Mouse (Mus musculus) heart, embryonic 16.5 days (tissue): Measurements from ENCODE around the gene Ephb1. TPM values are rescaled to one million over a fixed set of nuclear protein-coding genes. Genes with fewer than 3 reads are reported as not detected.

ENCODE experiments used
- ATAC-seq: fragments of 200-750 bp; cut with Nextera tagmentation; replicated peaks from 2 replicates; pipeline ENCODE4 v1.8.0; 2017; ENCODE audit warnings: moderate number of reproducible peaks; ENCODE audit not compliant: insufficient read depth, low FRiP score; ENCODE audit errors: extremely low read depth
- H3K27ac ChIP-seq: fragments of 300-500 bp; sonication (generic); 2 replicates; pipeline ENCODE4 v1.5.1; 2014; ENCODE audit warnings: mild to moderate bottlenecking, low read length, control low read depth, moderate library complexity
- H3K27me3 ChIP-seq: fragments of 300-500 bp; sonication (generic); 2 replicates; pipeline ENCODE4 v1.6.1; 2014; ENCODE audit warnings: low read length, mixed read lengths; ENCODE audit not compliant: control insufficient read depth, insufficient read depth
- H3K36me3 ChIP-seq: fragments of 300-500 bp; sonication (generic); 2 replicates; pipeline ENCODE4 v1.6.1; 2014; ENCODE audit not compliant: control insufficient read depth, insufficient read depth
- H3K4me1 ChIP-seq: fragments of 300-500 bp; sonication (generic); 2 replicates; pipeline ENCODE4 v1.6.1; 2014; ENCODE audit warnings: low read length, mixed read lengths; ENCODE audit not compliant: control insufficient read depth, insufficient read depth
- H3K4me2 ChIP-seq: fragments of 300-500 bp; sonication (generic); 2 replicates; pipeline ENCODE4 v1.6.1; 2014; ENCODE audit warnings: low read depth, mild to moderate bottlenecking, control low read depth, low read length
- H3K4me3 ChIP-seq: fragments of 300-500 bp; sonication (generic); 2 replicates; pipeline ENCODE4 v1.5.1; 2014; ENCODE audit warnings: mild to moderate bottlenecking, control low read depth, low read length
- H3K9ac ChIP-seq: fragments of 300-500 bp; sonication (generic); 2 replicates; pipeline ENCODE4 v1.6.1; 2014; ENCODE audit warnings: low read length, control low read depth
- H3K9me3 ChIP-seq: fragments of 300-500 bp; sonication (generic); replicated peaks from 2 replicates; pipeline ENCODE4 v1.6.1; 2016; ENCODE audit warnings: low read length; ENCODE audit not compliant: control insufficient read depth
- WGBS: fragments of 180-500 bp; shearing (Covaris S2); extraction: QIAGEN DNeasy Blood & Tissue Kit; methylation state at CpG from one replicate; pipeline ENCODE4 v1.1.7; 2014; 5-methylcytosine and 5-hydroxymethylcytosine counted together
- polyA plus RNA-seq: library from polyadenylated mRNA; unstranded; fragments of >200 nt; fragmentation: Nextera tagmentation; extraction: Ambion mirVana; gene quantifications from 2 replicates; pipeline ENCODE4 v1.2.1, GENCODE M21; 2015

The Ephb1 gene
- polyA plus RNA-seq, 1 experiment from 2014 or later = 1.1 TPM

GRCm38 (mm10) chr9:102288356-102288755, 66.1 kb downstream of the Ephb1 start:
- no peak overlapping the region for H3K4me3 ChIP-seq
- H3K9ac ChIP-seq = no peak overlapping the region
- H3K27ac ChIP-seq = no peak overlapping the region
- no peaks in the 10 kb centered on the region for H3K4me1 ChIP-seq
- WGBS = 85% methylated on average over 3 of the region's 3 CpGs
- H3K9me3 ChIP-seq = peaks cover 13% of the 10 kb centered on the region
- H3K27me3 ChIP-seq = no peaks in the 10 kb centered on the region
- H3K4me2 ChIP-seq = no peak overlapping the region
- no peaks in the 10 kb centered on the region for H3K36me3 ChIP-seq
- ATAC-seq = no peak

GRCm38 (mm10) chr9:102275931-102276330, 78.6 kb downstream of the Ephb1 start:
- 70% methylated on average over 3 of the region's 3 CpGs for WGBS
- Histone ChIP-seq H3K36me3 (no peaks in the 10 kb centered on the region), H3K9me3 (no peaks in the 10 kb centered on the region), H3K27ac (no peak overlapping the region), H3K27me3 (peaks cover 33% of the 10 kb centered on the region), H3K9ac (no peak overlapping the region), H3K4me1 (no peaks in the 10 kb centered on the region), H3K4me2 (no peak overlapping the region), H3K4me3 (no peak overlapping the region)
- no peak for ATAC-seq

GRCm38 (mm10) chr9:102274016-102274415, 80.5 kb downstream of the Ephb1 start:
- Histone ChIP-seq H3K27ac (no peak overlapping the region), H3K4me3 (no peak overlapping the region), H3K27me3 (peaks cover 45% of the 10 kb centered on the region), H3K9ac (no peak overlapping the region), H3K4me1 (no peaks in the 10 kb centered on the region), H3K9me3 (no peaks in the 10 kb centered on the region), H3K4me2 (no peak overlapping the region), H3K36me3 (no peaks in the 10 kb centered on the region)
- ATAC-seq = no peak
- 60% methylated on average over 8 of the region's 8 CpGs for WGBS

- 58% methylated on average over 6 of the region's 6 CpGs for WGBS
- no peaks in the 10 kb centered on the region for H3K36me3 ChIP-seq
- H3K4me2 ChIP-seq = no peak overlapping the region
- H3K4me3 ChIP-seq = no peak overlapping the region
- no peaks in the 10 kb centered on the region for H3K9me3 ChIP-seq
- H3K27me3 ChIP-seq = peaks cover 51% of the 10 kb centered on the region
- H3K27ac ChIP-seq = no peak overlapping the region
- H3K9ac ChIP-seq = no peak overlapping the region
- H3K4me1 ChIP-seq = no peaks in the 10 kb centered on the region
- ATAC-seq = no peak
Observed at GRCm38 (mm10) chr9:102273469-102273808, 81.1 kb downstream of the Ephb1 start.

- H3K4me3 ChIP-seq = no peak overlapping the region
- no peak overlapping the region for H3K27ac ChIP-seq
- H3K4me2 ChIP-seq = no peak overlapping the region
- no peaks in the 10 kb centered on the region; the same call in 1 of the 2 replicates for H3K4me1 ChIP-seq
- H3K36me3 ChIP-seq = no peaks in the 10 kb centered on the region
- no peak overlapping the region for H3K9ac ChIP-seq
- peaks cover 56% of the 10 kb centered on the region for H3K27me3 ChIP-seq
- H3K9me3 ChIP-seq = no peaks in the 10 kb centered on the region
- 67% methylated on average over 5 of the region's 5 CpGs for WGBS
- no peak for ATAC-seq
Observed at GRCm38 (mm10) chr9:102272731-102273468, 81.6 kb downstream of the Ephb1 start.

- H3K4me3 ChIP-seq = no peak overlapping the region
- H3K4me1 ChIP-seq = peaks cover 2% of the 10 kb centered on the region
- H3K9ac ChIP-seq = no peak overlapping the region
- no peak for ATAC-seq
- H3K9me3 ChIP-seq = no peaks in the 10 kb centered on the region
- H3K27ac ChIP-seq = no peak overlapping the region
- no peaks in the 10 kb centered on the region for H3K36me3 ChIP-seq
- H3K27me3 ChIP-seq = peaks cover 71% of the 10 kb centered on the region
- no peak overlapping the region for H3K4me2 ChIP-seq
- 64% methylated on average over 5 of the region's 5 CpGs for WGBS
Observed at GRCm38 (mm10) chr9:102270496-102270895, 84.0 kb downstream of the Ephb1 start.

GRCm38 (mm10) chr9:102267311-102268027, 87.0 kb downstream of the Ephb1 start:
- H3K27me3 ChIP-seq = peaks cover 74% of the 10 kb centered on the region
- peaks cover 4% of the 10 kb centered on the region for H3K4me1 ChIP-seq
- no peak overlapping the region for H3K27ac ChIP-seq
- ATAC-seq = no peak
- H3K9ac ChIP-seq = peak overlapping the region; percentile 8; the same call in 1 of the 2 replicates
- H3K36me3 ChIP-seq = no peaks in the 10 kb centered on the region
- no peaks in the 10 kb centered on the region for H3K9me3 ChIP-seq
- H3K4me3 ChIP-seq = peak overlapping the region; percentile 39
- H3K4me2 ChIP-seq = peak overlapping the region; percentile 59
- WGBS = 1% methylated on average over 18 of the region's 18 CpGs

GRCm38 (mm10) chr9:102263760-102264159, 90.7 kb downstream of the Ephb1 start:
- H3K9ac ChIP-seq = no peak overlapping the region
- no peak for ATAC-seq
- peaks cover 73% of the 10 kb centered on the region for H3K27me3 ChIP-seq
- no peaks in the 10 kb centered on the region for H3K36me3 ChIP-seq
- no peak overlapping the region for H3K4me3 ChIP-seq
- H3K4me1 ChIP-seq = peaks cover 9% of the 10 kb centered on the region
- 61% methylated on average over 7 of the region's 7 CpGs for WGBS
- H3K9me3 ChIP-seq = no peaks in the 10 kb centered on the region
- H3K27ac ChIP-seq = no peak overlapping the region
- no peak overlapping the region for H3K4me2 ChIP-seq

- no peak; the same call in 1 of the 2 replicates for ATAC-seq
- Histone ChIP-seq H3K9me3 (no peaks in the 10 kb centered on the region), H3K9ac (no peak overlapping the region), H3K36me3 (no peaks in the 10 kb centered on the region), H3K4me3 (no peak overlapping the region), H3K27ac (no peak overlapping the region), H3K4me2 (no peak overlapping the region), H3K27me3 (peaks cover 72% of the 10 kb centered on the region), H3K4me1 (peaks cover 6% of the 10 kb centered on the region)
- 7% methylated on average over 4 of the region's 4 CpGs for WGBS
Observed at GRCm38 (mm10) chr9:102262100-102262501, 92.4 kb downstream of the Ephb1 start.
